Mouse (Mus musculus): ENCODE data around the gene Lonp2. TPM values are rescaled to one million over a fixed set of nuclear protein-coding genes. Genes with fewer than 3 reads are reported as not detected.

Lonp2 gene
- total RNA-seq, 2 experiments from 2014 or later: 40.6 to 42.0 TPM

DNA sequence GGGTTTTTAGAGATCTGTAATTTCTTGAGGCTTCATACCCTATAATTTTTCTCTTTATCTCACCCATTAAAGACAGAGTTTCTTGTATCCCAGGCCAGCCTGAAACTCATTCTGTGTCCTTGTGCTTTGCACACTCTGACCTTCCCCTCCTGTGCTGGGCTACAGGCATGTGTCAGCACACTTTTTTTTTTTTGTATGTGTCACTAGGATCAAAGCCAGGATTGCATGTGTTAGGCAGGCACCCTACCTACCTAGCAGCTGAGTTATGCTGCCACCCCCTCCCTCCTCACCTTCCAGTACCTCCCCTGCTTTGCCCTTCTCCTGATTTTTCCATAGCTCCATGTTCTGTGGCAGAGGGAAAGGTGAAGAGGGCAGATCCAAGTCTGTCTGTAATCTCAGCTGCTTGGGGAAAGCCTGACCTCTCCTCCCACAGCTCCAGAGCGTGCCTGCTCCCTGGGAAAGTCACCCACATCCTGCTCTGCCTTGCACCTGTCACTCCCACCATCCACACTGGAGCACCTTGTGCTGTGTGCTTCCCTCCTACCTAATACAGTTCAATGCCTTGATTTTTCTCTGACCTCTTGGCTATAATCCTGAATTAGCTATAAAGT is 75.1 kb downstream of the Lonp2 start:
- no peak for DNase-seq
- intact Hi-C loops (cut with DNase I; ENCODE audit: low total_unique reads): no loop called here

DNA sequence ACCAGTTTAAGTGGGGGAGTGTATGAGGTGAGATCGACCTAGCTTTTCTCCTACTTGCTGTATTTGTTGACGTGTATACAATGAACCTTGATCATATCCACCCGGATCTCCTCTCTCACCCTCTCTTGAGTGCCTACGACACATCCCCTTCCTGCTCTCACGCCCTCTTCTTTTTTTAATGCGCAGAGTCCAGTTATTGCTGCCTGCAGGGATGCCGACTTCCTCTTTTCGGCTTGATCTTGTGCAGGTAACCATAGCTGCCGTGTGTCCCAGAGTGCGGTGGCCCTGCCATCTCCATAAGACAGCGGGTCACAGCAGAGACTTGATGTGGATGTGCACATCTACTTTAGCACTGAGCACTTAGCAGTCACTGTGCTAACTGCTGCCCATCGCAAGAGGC is 75.6 kb downstream of the Lonp2 start:
- intact Hi-C loops (cut with DNase I; ENCODE audit: low total_unique reads): no loop called here
- DNase-seq: no peak

GRCm38 (mm10) chr8:86702453-86702852 is 78.6 kb downstream of the Lonp2 start:
- no peak for DNase-seq
- intact Hi-C loops (cut with DNase I; ENCODE audit: low total_unique reads): no loop called here

DNA sequence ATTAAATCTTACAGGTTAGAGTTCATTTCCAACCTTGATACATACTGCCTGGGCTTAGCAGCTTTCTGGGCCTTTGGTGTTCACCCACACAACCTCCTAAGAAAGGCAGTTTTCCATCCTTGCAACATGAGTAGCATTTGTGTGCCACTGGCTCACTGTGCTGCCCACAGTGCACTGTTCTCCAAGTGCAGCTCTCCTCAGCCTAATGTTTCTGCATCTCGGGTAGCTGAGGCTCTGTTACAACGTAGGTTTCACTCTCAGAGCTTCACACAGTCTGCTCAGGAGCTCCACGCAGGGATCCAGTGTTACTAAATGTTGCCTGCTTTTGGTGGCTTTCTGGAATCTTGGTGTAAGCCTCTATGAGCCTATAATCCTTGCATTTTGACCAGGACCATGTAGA is 81.5 kb downstream of the Lonp2 start:
- intact Hi-C loops (cut with DNase I; ENCODE audit: low total_unique reads): no loop called here
- no peak for DNase-seq

DNA sequence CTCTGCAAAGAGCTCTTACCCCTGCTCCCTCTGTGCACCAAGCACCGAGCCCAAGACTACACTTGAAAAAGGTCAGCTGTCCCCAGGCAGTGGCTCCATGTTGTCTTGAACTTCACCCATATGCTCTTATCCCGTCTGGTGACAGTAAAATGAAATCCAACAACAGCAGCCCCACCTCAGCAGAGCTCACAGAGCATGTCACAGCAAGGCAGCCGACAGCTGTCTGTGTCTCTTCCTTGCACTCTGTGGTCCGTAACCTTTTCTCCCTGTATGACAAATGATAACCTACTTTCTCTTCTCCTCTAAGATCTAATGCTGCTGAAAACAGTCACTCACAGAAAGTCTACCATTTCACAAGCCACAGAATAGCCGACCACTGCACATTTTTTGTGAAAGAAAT is 82.9 kb downstream of the Lonp2 start:
- intact Hi-C loops (cut with DNase I; ENCODE audit: low total_unique reads): no loop called here
- no peak for DNase-seq

GRCm38 (mm10) chr8:86707873-86708272 is 84.0 kb downstream of the Lonp2 start:
- intact Hi-C loops (cut with DNase I; ENCODE audit: low total_unique reads): no loop called here
- DNase-seq: no peak

GRCm38 (mm10) chr8:86712594-86712993 is 88.8 kb downstream of the Lonp2 start:
- DNase-seq: no peak
- intact Hi-C loops (cut with DNase I; ENCODE audit: low total_unique reads): no loop called here

- no peak for DNase-seq
- intact Hi-C loops (cut with DNase I; ENCODE audit: low total_unique reads): no loop called here
Observed at GRCm38 (mm10) chr8:86713407-86714188, 89.8 kb downstream of the Lonp2 start.

DNA sequence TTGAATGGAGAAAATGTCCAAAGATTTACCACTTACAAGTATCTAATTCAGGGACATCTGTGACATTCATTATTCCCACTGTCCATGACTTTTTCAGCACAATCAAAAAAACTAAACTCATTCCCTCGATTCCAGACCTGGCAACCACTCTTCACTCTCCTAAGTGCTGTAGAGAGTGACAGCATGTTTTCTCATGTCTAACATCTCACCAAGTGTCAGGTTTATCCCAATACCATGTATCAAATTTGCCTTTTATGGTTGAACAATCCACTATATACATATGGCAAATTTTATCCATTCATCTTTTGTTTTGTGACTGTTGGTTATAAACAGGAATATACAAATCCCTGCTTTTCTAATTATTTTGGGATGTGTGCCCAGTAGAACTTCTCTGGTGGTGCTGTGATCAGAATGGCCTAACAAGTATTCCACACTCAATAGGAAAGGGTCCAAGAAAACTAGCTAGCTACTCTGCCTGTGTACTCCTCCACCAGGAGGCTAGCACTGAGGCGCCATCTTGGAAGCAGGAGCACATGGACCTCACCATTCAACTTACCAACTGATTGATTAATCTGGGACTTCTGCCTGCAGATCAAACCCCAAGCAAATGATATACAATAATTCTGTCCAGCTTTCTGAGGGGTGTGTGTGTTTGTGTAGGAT is 94.6 kb downstream of the Lonp2 start:
- intact Hi-C loops (cut with DNase I; ENCODE audit: low total_unique reads): no loop called here
- DNase-seq: no peak

DNA sequence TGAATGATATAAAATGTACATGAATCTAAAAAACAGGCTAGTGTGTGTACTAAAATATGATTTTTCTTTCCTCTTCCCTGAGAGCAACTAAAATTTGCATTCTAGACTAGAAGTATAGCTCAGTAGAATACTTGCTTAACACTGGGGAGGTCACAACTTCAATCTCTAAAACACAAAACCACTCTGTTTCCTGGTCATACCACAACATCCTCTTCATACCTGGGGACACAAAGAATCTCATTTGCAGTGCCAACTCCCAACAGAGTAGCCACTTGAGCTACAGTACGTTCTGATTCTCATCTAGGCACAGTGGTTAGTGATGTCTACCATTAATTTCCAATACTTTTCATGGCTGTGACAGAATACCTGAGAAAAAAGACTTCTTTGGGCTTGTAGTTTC is 95.5 kb downstream of the Lonp2 start:
- intact Hi-C loops (cut with DNase I; ENCODE audit: low total_unique reads): no loop called here
- DNase-seq: no peak

- intact Hi-C loops (cut with DNase I; ENCODE audit: low total_unique reads): loop anchor here (10.0 kb wide), 1 partner anchor 86 kb away; no protein-coding TSS in a partner anchor
Observed at GRCm38 (mm10) chr8:86720756-86721459, 97.1 kb downstream of the Lonp2 start.

GRCm38 (mm10) chr8:86721490-86721889 is 97.6 kb downstream of the Lonp2 start:
- intact Hi-C loops (cut with DNase I; ENCODE audit: low total_unique reads): loop anchor here (10.0 kb wide), 1 partner anchor 87 kb away; no protein-coding TSS in a partner anchor
- no peak for DNase-seq

More at GRCm38 (mm10) chr8:86720756-86721459, 97.1 kb downstream of the Lonp2 start:
- no peak for DNase-seq

GRCm38 (mm10) chr8:86726959-86727358 is 103.1 kb downstream of the Lonp2 start:
- DNase-seq: no peak
- intact Hi-C loops (cut with DNase I; ENCODE audit: low total_unique reads): loop anchor here (10.0 kb wide), 1 partner anchor 92 kb away; no protein-coding TSS in a partner anchor

DNA sequence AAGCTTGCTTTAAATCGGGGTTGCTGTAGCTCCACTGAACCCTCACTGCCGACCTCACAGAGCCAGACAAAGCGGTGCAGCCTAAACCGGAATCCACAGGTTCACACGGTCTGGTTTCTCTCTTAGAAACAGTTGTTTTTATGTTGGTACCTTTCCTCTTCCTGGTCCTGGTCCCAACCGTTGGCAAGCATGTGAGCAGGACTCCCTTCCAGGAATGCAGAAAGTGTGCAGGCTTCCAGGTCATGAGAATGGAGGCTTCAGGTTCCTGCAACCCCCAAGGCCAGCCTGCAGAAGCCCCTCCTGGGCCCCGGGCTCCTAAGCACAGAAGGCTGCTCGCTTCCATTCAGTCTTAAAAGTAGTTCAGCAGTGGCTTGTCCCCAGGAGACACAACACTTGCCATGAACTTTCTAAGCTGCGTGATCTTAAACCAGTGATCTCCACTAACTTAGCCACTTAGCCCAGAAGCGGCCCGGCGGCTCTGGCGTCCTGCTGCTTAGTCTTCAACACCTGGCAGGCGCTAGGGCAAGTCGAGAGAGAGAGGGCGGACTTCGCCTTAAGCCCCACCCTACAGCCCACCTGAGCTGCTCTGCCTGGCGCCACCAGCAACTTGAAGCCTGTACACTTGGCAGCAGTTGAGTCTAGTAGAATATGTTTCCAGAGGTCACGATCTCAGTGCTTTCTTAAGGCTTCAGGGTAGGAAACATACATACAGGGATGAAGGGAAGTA is 104.5 kb downstream of the Lonp2 start:
- no peak for DNase-seq
- intact Hi-C loops (cut with DNase I; ENCODE audit: low total_unique reads): loop anchor here (10.0 kb wide), 1 partner anchor 94 kb away; no protein-coding TSS in a partner anchor

GRCm38 (mm10) chr8:86730303-86730702 is 106.5 kb downstream of the Lonp2 start:
- intact Hi-C loops (cut with DNase I; ENCODE audit: low total_unique reads): no loop called here
- no peak for DNase-seq

DNA sequence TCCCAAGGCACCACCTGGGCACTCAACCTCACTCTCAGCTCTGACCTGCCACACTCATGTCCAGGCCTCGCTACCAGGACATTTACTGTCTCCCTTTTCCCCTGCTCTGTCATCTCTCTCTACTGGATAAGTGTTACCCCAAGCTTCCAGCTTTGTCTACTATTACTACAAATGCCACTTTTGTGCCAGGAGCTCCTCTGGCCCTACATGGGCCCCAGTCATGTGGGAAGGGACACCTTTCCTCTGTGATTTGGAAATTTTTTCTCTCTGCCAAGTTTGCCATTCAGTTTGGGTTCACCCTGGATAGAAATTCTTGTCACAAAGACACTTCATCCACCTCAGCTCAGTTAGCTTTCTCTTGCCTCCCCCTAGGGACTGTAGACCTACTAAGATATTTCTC is 107.0 kb downstream of the Lonp2 start:
- DNase-seq: no peak
- intact Hi-C loops (cut with DNase I; ENCODE audit: low total_unique reads): no loop called here

GRCm38 (mm10) chr8:86734171-86734570 is 110.3 kb downstream of the Lonp2 start:
- intact Hi-C loops (cut with DNase I; ENCODE audit: low total_unique reads): no loop called here
- DNase-seq: no peak

- no peak for DNase-seq
- intact Hi-C loops (cut with DNase I; ENCODE audit: low total_unique reads): no loop called here
Observed at GRCm38 (mm10) chr8:86734954-86735353, 111.1 kb downstream of the Lonp2 start.

DNA sequence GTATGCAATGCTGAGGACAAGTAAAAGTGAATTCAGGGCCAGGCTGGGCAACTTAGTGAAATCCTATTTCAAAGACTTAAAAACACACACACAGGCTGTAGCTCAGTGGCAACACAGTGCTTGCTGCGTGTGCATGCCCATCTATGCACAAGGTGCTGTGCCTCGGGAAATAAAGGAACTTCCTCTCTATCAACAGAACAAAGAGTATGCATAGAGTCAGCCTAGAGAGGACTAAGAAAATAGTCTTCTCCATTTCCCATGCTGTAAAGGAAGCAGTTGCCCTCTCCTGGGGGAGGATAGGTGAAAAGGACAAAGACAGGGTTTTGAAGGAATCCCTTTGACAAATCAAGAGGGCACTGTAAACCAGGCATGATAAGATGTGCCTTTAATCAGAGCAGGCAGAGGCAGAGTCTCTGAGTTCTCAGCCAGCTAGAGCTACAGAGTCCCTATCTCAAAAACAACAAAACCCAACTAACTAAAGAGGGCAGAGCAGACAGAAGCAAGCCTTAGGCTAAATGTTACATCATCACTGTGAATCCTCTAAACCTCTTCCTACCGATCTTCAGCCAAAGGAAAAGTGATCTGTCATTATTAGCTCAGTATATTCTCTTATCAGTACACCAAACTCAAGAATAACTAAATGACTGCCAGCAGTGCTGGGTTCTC is 111.7 kb downstream of the Lonp2 start:
- intact Hi-C loops (cut with DNase I; ENCODE audit: low total_unique reads): no loop called here
- DNase-seq: no peak
